Mouse (Mus musculus): ENCODE results near the gene Tcf19. TPM values are rescaled to one million over a fixed set of nuclear protein-coding genes. Genes with fewer than 3 reads are reported as not detected.

Gene Tcf19
- total RNA-seq (2023): 6.7 TPM

GRCm38 (mm10) chr17:35516652-35517500 is at the start of gene Tcf19, which contains the start of gene Cchcr1:
Gene Tcf19, minus strand, starts transcription at chr17:35516824.
Gene Cchcr1, plus strand, starts transcription at chr17:35517100.

GRCm38 (mm10) chr17:35551881-35552414 is 35.3 kb upstream of the Tcf19 start, which contains the start of gene Cdsn:
Gene Cdsn, plus strand, starts transcription at chr17:35552128.

GRCm38 (mm10) chr17:35532901-35533300 is 16.3 kb upstream of the Tcf19 start, which contains the start of gene Psors1c2:
Gene Psors1c2, plus strand, starts transcription at chr17:35533201.

GRCm38 (mm10) chr17:35505776-35506175 is 10.8 kb downstream of the Tcf19 start, which contains the start of gene Pou5f1:
Gene Pou5f1, plus strand, starts transcription at chr17:35506018.

GRCm38 (mm10) chr17:35469842-35470751 is 46.5 kb downstream of the Tcf19 start, which contains the start of gene H2-Q10:
Gene H2-Q10, plus strand, starts transcription at chr17:35470089.

Other genes with a start within 250 kb of the Tcf19 start
- 16.9 TPM for gene H2-Q1, start 196.4 kb downstream of the Tcf19 start, total RNA-seq (2023)
- 10.5 TPM for gene H2-Q2, start 174.6 kb downstream of the Tcf19 start, total RNA-seq (2023)
- 491 TPM for gene H2-Q4, start 137.2 kb downstream of the Tcf19 start, total RNA-seq (2023)
- gene H2-Q6, start 92.0 kb downstream of the Tcf19 start, total RNA-seq (2023): 143 TPM
- gene H2-Q7, start 77.7 kb downstream of the Tcf19 start, total RNA-seq (2023): 493 TPM
- 62.6 TPM for gene H2-Q10, start 46.7 kb downstream of the Tcf19 start, total RNA-seq (2023)
- 1.3 TPM for gene Pou5f1, start 10.8 kb downstream of the Tcf19 start, total RNA-seq (2023)
- gene Cchcr1, start 276 bp upstream of the Tcf19 start, total RNA-seq (2023): 12.5 TPM
- gene Psors1c2, start 16.4 kb upstream of the Tcf19 start, total RNA-seq (2023): not detected
- not detected for gene Cdsn, start 35.3 kb upstream of the Tcf19 start, total RNA-seq (2023)
- not detected for gene 2300002M23Rik, start 50.6 kb upstream of the Tcf19 start, total RNA-seq (2023)
- gene Sfta2, start 84.7 kb upstream of the Tcf19 start, total RNA-seq (2023): not detected
- not detected for gene Gm9573, start 109.8 kb upstream of the Tcf19 start, total RNA-seq (2023)
- gene Mucl3, start 126.9 kb upstream of the Tcf19 start, total RNA-seq (2023): not detected
- 45.6 TPM for gene Vars2, start 150.8 kb upstream of the Tcf19 start, total RNA-seq (2023)
- 15.9 TPM for gene Gtf2h4, start 156.9 kb upstream of the Tcf19 start, total RNA-seq (2023)
- gene Ddr1, start 187.8 kb upstream of the Tcf19 start, total RNA-seq (2023): 10.0 TPM

Data from CD8-positive naive resting alpha-beta T cell, adult 57 days (primary cell).